9 mouse cellular contexts compared by ENCODE assay signal in the genomic region with DNA sequence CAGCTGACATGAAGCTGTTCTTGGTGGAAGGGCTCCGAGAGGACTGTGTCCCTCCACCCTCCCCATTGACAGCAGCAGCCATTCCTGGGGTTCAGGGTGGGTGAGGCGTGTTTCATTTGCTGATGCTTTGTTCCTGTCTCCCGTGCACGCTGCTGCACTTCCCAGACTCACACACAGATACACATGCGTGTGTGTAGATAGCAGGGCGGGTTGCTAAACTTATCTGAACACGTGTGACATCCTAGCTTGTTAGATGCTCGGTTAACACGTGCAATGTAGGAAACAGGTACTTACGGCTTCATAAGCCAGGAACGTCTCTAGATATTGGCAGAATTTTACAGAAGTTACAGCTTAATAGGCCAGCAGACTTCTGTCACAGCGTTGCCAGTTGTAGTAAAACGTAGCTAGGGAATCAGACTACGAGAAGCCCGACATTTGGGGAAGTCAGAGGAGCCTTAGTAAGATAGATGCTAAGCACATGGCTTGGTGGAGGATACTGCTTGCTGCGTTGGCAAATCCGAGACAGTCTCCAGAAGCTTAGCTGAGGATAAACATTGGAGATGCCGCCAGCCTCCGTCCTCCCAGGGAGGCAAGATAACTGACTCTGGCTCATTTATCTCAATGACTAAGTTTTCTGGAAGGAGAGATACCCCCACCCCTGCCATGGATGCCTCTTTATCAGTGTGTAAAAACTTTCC. TPM values are rescaled to one million over a fixed set of nuclear protein-coding genes. Genes with fewer than 3 reads are reported as not detected.
DNase-seq lines count a peak whose midpoint lies in the region; ATAC-seq lines count a peak whose summit lies in the region.
"Had no signal": no experiment of that assay in that cellular context is flagged by ENCODE, and none has a peak within 500 bp of the region (broad histone marks: within the 10 kb centered on the region; RNA-seq: fewer than 3 reads in every experiment).

No protein-coding gene starts in this region.

- peak; percentile 73 for ATAC-seq in heart, embryonic 12.5 days (ENCODE audit: insufficient number of reproducible peaks, low FRiP score)
- peak; percentile 90 for ATAC-seq in liver, embryonic 15.5 days (ENCODE audit: insufficient read depth)
- ATAC-seq in kidney, embryonic 16.5 days (ENCODE audit: low FRiP score, low TSS enrichment): no peak

- peak overlapping the region; percentile 8 for H3K4me3 ChIP-seq in heart, embryonic 12.5 days
- peak overlapping the region; percentile 50 for H3K4me3 ChIP-seq in liver, embryonic 15.5 days (replicated peaks)
- no peak overlapping the region for H3K4me3 ChIP-seq in kidney, embryonic 16.5 days (ENCODE audit: low read length)
- H3K4me3 ChIP-seq: neural tube, embryonic 13.5 days had no signal

- no peaks in the 10 kb centered on the region for H3K9me3 ChIP-seq in heart, embryonic 12.5 days (replicated peaks)
- no peaks in the 10 kb centered on the region for H3K9me3 ChIP-seq in liver, embryonic 15.5 days (replicated peaks)
- H3K9me3 ChIP-seq in kidney, embryonic 16.5 days (ENCODE audit: low read length): no peaks in the 10 kb centered on the region
- H3K9me3 ChIP-seq: neural tube, embryonic 13.5 days had no signal

- H3K4me1 ChIP-seq in heart, embryonic 12.5 days (replicated peaks): peaks cover 60% of the 10 kb centered on the region
- peaks cover 95% of the 10 kb centered on the region for H3K4me1 ChIP-seq in liver, embryonic 15.5 days (replicated peaks)
- peaks cover 31% of the 10 kb centered on the region for H3K4me1 ChIP-seq in kidney, embryonic 16.5 days (ENCODE audit: insufficient read depth, low read length)

- H3K9ac ChIP-seq in heart, embryonic 12.5 days: 0 out of 2 replicates have a peak overlapping the region, but pooled peaks have one; percentile 32
- H3K9ac ChIP-seq in liver, embryonic 15.5 days: peak overlapping the region; percentile 42
- no peak overlapping the region for H3K9ac ChIP-seq in kidney, embryonic 16.5 days (replicated peaks; ENCODE audit: low read length)
- H3K9ac ChIP-seq: neural tube, embryonic 13.5 days had no signal

- peak overlapping the region; percentile 17; the same call in 1 of the 2 replicates for H3K27ac ChIP-seq in heart, embryonic 12.5 days (ENCODE audit: poor library complexity, severe bottlenecking)
- H3K27ac ChIP-seq in liver, embryonic 15.5 days (replicated peaks): peak overlapping the region; percentile 94
- H3K27ac ChIP-seq in kidney, embryonic 16.5 days (ENCODE audit: low read length): no peak overlapping the region
- H3K27ac ChIP-seq: neural tube, embryonic 13.5 days had no signal

- H3K36me3 ChIP-seq in heart, embryonic 12.5 days: no peaks in the 10 kb centered on the region
- 0 out of 2 replicates have a peak, but pooled peaks cover 4% of the 10 kb centered on the region for H3K36me3 ChIP-seq in liver, embryonic 15.5 days (replicated peaks)
- no peaks in the 10 kb centered on the region for H3K36me3 ChIP-seq in kidney, embryonic 16.5 days (ENCODE audit: insufficient read depth, low read length)
- H3K36me3 ChIP-seq: neural tube, embryonic 13.5 days had no signal

- H3K27me3 ChIP-seq in heart, embryonic 12.5 days (replicated peaks): no peaks in the 10 kb centered on the region
- H3K27me3 ChIP-seq in liver, embryonic 15.5 days: no peaks in the 10 kb centered on the region
- no peaks in the 10 kb centered on the region for H3K27me3 ChIP-seq in kidney, embryonic 16.5 days (ENCODE audit: insufficient read depth, low read length)
- H3K27me3 ChIP-seq: neural tube, embryonic 13.5 days had no signal

- no peak for DNase-seq in heart, adult 8-10 months (ENCODE audit: low spot score)
- peak; percentile 26 for DNase-seq in CD4-positive helper T cell, adult 2 months (ENCODE audit: low read depth, low spot score)
- DNase-seq in c-Kit-negative CD71-positive TER-119-positive erythroid progenitor cells, embryonic 14.5 days (ENCODE audit: low read depth, low spot score): peak; percentile 55
- DNase-seq in cerebellum, postnatal 4 days (ENCODE audit: low spot score in 2 of 2): no peak
- no peak for DNase-seq in cerebellum, postnatal 36 days

- peak overlapping the region; percentile 56 for H3K4me2 ChIP-seq in heart, embryonic 12.5 days
- peak overlapping the region; percentile 81 for H3K4me2 ChIP-seq in liver, embryonic 15.5 days
- no peak overlapping the region for H3K4me2 ChIP-seq in kidney, embryonic 16.5 days (replicated peaks; ENCODE audit: low read depth, low read length)
- H3K4me2 ChIP-seq: neural tube, embryonic 13.5 days had no signal

- WGBS in heart, embryonic 12.5 days: 14% methylated on average over 19 of the region's 19 CpGs
- WGBS in liver, embryonic 15.5 days (ENCODE audit: insufficient replicate concordance): 6% methylated on average over 19 of the region's 19 CpGs
- WGBS in kidney, embryonic 16.5 days: 64% methylated on average over 19 of the region's 19 CpGs

RNA-seq across cellular contexts. Expression of gene Bach1, which starts 7.3 kb away (rescaled TPM):
- polyA plus RNA-seq in heart, embryonic 12.5 days (2016; fragmentation: Nextera tagmentation; extraction: Ambion mirVana): 9.6 and 11.6 TPM in 2 replicates
- 10 to 100 TPM; 19.3 to 30.9 (median 28.2) TPM for total RNA-seq in heart, adult 8-10 months (2022)
- polyA plus RNA-seq in liver, embryonic 15.5 days (2015; fragmentation: Nextera tagmentation; extraction: Ambion mirVana): 6.5 and 6.9 TPM in 2 replicates
- polyA plus RNA-seq in kidney, embryonic 16.5 days (2015; fragmentation: Nextera tagmentation; extraction: Ambion mirVana): 12.0 and 12.5 TPM in 2 replicates

Comparison
In these comparisons a context has a peak if more than half of its experiments do, and no peak if none do; other contexts are left out.
1. DNase-seq: peak in CD4-positive helper T cell, adult 2 months (single experiment) and c-Kit-negative CD71-positive TER-119-positive erythroid progenitor cells, embryonic 14.5 days (single experiment); none in heart, adult 8-10 months (single experiment), cerebellum, postnatal 4 days (0 of 2) and cerebellum, postnatal 36 days (0 of 2).